Mouse (Mus musculus) lung, embryonic 16.5 days (tissue): Measurements from ENCODE around the gene Zfp973. TPM values are rescaled to one million over a fixed set of nuclear protein-coding genes. Genes with fewer than 3 reads are reported as not detected.
"Not testable (repeated sequence)": the region's sequence is repeated elsewhere in the genome, so short reads cannot be mapped to it uniquely, and the experiment has no call there.

Experiments
- ATAC-seq: fragments of 200-750 bp; cut with Nextera tagmentation; 2 replicates; pipeline ENCODE4 v1.8.0; 2017; ENCODE audit warnings: low read depth, mild to moderate bottlenecking, moderate library complexity
- H3K27ac ChIP-seq: fragments of 300-500 bp; sonication (generic); 2 replicates; pipeline ENCODE4 v1.5.1; 2014; ENCODE audit warnings: mild to moderate bottlenecking, control low read depth, low read length
- H3K27me3 ChIP-seq: fragments of 300-500 bp; sonication (generic); 2 replicates; pipeline ENCODE4 v1.6.1; 2014; ENCODE audit warnings: low read depth, low read length, mixed read lengths; ENCODE audit not compliant: control insufficient read depth, insufficient read depth
- H3K36me3 ChIP-seq: fragments of 300-500 bp; sonication (generic); 2 replicates; pipeline ENCODE4 v1.6.1; 2014; ENCODE audit warnings: low read length; ENCODE audit not compliant: control insufficient read depth, insufficient read depth
- H3K4me1 ChIP-seq: fragments of 300-500 bp; sonication (generic); replicated peaks from 2 replicates; pipeline ENCODE4 v1.6.1; 2014; ENCODE audit warnings: low read length, mixed read lengths; ENCODE audit not compliant: control insufficient read depth, insufficient read depth
- H3K4me2 ChIP-seq: fragments of 300-500 bp; sonication (generic); 2 replicates; pipeline ENCODE4 v1.6.1; 2014; ENCODE audit warnings: low read depth, low read length, control low read depth
- H3K4me3 ChIP-seq: fragments of 300-500 bp; sonication (generic); 2 replicates; pipeline ENCODE4 v1.5.1; 2014; ENCODE audit warnings: mild to moderate bottlenecking, low read length, control low read depth
- H3K9ac ChIP-seq: fragments of 300-500 bp; sonication (generic); 2 replicates; pipeline ENCODE4 v1.6.1; 2014; ENCODE audit warnings: low read length, control low read depth
- H3K9me3 ChIP-seq: fragments of 300-500 bp; sonication (generic); 2 replicates; pipeline ENCODE4 v1.6.1; 2016; ENCODE audit warnings: low read length; ENCODE audit not compliant: control insufficient read depth
- WGBS: fragments of 180-500 bp; shearing (Covaris S2); extraction: QIAGEN DNeasy Blood & Tissue Kit; methylation state at CpG from one replicate; pipeline ENCODE4 v1.1.7; 2014; 5-methylcytosine and 5-hydroxymethylcytosine counted together
- polyA plus RNA-seq: library from polyadenylated mRNA; unstranded; fragments of >200 nt; fragmentation: Nextera tagmentation; extraction: Ambion mirVana; gene quantifications from 2 replicates; pipeline ENCODE4 v1.2.1, GENCODE M21; 2015

Zfp973 gene
- polyA plus RNA-seq: 9.1 and 10.1 TPM in 2 replicates

GRCm38 (mm10) chr2:176670222-176670621 is at the start of gene Zfp973:
Gene Zfp973, plus strand, starts transcription at chr2:176670522.
- not testable (repeated sequence) for H3K27ac ChIP-seq, H3K4me1 ChIP-seq, H3K9me3 ChIP-seq, H3K4me2 ChIP-seq, ATAC-seq, H3K4me3 ChIP-seq, H3K27me3 ChIP-seq, H3K9ac ChIP-seq, H3K36me3 ChIP-seq
- no CpG with 5 or more reads among the region's 6 CpGs for WGBS

- H3K4me2 ChIP-seq, H3K9me3 ChIP-seq, H3K36me3 ChIP-seq, ATAC-seq, H3K4me3 ChIP-seq, H3K27ac ChIP-seq, H3K9ac ChIP-seq, H3K27me3 ChIP-seq, H3K4me1 ChIP-seq: not testable (repeated sequence)
- WGBS: no CpG with 5 or more reads among the region's 4 CpGs
Measured at GRCm38 (mm10) chr2:176636244-176636643, 34.1 kb upstream of the Zfp973 start, which contains the start of gene Gm14308. Gene Gm14308, minus strand, starts transcription at chr2:176636344.

- Histone ChIP-seq H3K9ac (peak within 1 kb of the TSS; percentile 51), H3K4me3 (peak within 1 kb of the TSS; percentile 49), H3K4me2 (peak within 1 kb of the TSS; percentile 8; the same call in 1 of the 2 replicates)
- H3K36me3 ChIP-seq, H3K4me1 ChIP-seq, H3K27me3 ChIP-seq, ATAC-seq, H3K27ac ChIP-seq, H3K9me3 ChIP-seq: not testable (repeated sequence)
- 0% methylated on average over 1 of the region's 6 CpGs for WGBS
Measured at GRCm38 (mm10) chr2:176708051-176708450, 37.7 kb downstream of the Zfp973 start, which contains the start of gene Gm14305. Gene Gm14305, plus strand, starts transcription at chr2:176708328.

Other genes starting within 250 kb of the Zfp973 start
- 16.0 and 16.9 TPM in 2 replicates for gene Gm14435, start 246.9 kb upstream of the Zfp973 start, polyA plus RNA-seq
- 2.0 and 4.7 TPM in 2 replicates for gene Gm14434, start 183.7 kb upstream of the Zfp973 start, polyA plus RNA-seq
- not detected in 2 replicates for gene Zfp967, start 149.5 kb upstream of the Zfp973 start, polyA plus RNA-seq
- gene Gm14308, start 34.2 kb upstream of the Zfp973 start, polyA plus RNA-seq: 4.9 and 23.4 TPM in 2 replicates
- gene Gm14305, start 37.8 kb downstream of the Zfp973 start, polyA plus RNA-seq: 30.5 and 30.9 TPM in 2 replicates
- gene Gm14295, start 128.1 kb downstream of the Zfp973 start, polyA plus RNA-seq: 13.8 and 18.2 TPM in 2 replicates
- gene Gm14408, start 160.6 kb downstream of the Zfp973 start, polyA plus RNA-seq: not detected in 2 replicates